Mouse (Mus musculus): ENCODE results near the gene Hydin. TPM values are rescaled to one million over a fixed set of nuclear protein-coding genes. Genes with fewer than 3 reads are reported as not detected.
"Not testable (repeated sequence)": the region's sequence is repeated elsewhere in the genome, so short reads cannot be mapped to it uniquely, and the experiment has no call there.

Hydin gene
- polyA plus RNA-seq, 1 experiment from 2014 or later, result 0.06 TPM

DNA sequence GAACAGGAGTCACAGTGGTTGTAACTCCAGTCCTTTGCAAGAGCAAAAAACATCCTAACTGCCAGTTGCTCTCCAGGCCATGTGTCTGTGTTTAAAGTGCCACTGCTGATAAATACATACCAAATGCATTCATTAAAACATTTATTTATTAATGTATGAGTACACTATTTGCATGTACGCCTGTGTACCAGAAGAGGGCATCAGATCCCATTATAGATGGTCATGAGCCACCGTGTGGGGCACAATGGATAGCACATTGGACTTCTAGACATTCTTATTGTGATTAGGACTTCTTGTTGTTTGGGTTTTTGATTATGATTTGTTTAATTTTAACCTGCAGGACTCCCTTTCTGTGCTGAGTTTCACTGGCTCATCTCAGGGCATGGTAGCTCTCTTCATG, 6.6 kb downstream of the Hydin start:
- 66% methylated on average over 2 of the region's 2 CpGs for WGBS
- H3K4me1 ChIP-seq, result no peaks in the 10 kb centered on the region
- H3K27ac ChIP-seq, result no peak overlapping the region
- H3K36me3 ChIP-seq, result no peaks in the 10 kb centered on the region
- no peak for DNase-seq (ENCODE audit: low spot score)
- no peaks in the 10 kb centered on the region for H3K9me3 ChIP-seq
- H3K4me3 ChIP-seq, result no peak overlapping the region
- H3K27me3 ChIP-seq (ENCODE audit: insufficient read depth, poor library complexity, severe bottlenecking), result no peaks in the 10 kb centered on the region

- no peak for DNase-seq (ENCODE audit: low spot score)
- no peaks in the 10 kb centered on the region for H3K27me3 ChIP-seq (ENCODE audit: insufficient read depth, poor library complexity, severe bottlenecking)
- no peaks in the 10 kb centered on the region for H3K4me1 ChIP-seq
- no peak overlapping the region for H3K27ac ChIP-seq
- no peak overlapping the region for H3K4me3 ChIP-seq
- H3K36me3 ChIP-seq, result no peaks in the 10 kb centered on the region
- H3K9me3 ChIP-seq, result no peaks in the 10 kb centered on the region
- WGBS, result 82% methylated on average over 21 of the region's 21 CpGs
Observed at GRCm38 (mm10) chr8:110275465-110276258, 8.9 kb downstream of the Hydin start.

- Histone ChIP-seq H3K4me3 (no peak overlapping the region), H3K36me3 (no peaks in the 10 kb centered on the region), H3K27ac (no peak overlapping the region), H3K27me3 (ENCODE audit: insufficient read depth, poor library complexity, severe bottlenecking) (no peaks in the 10 kb centered on the region), H3K4me1 (no peaks in the 10 kb centered on the region), H3K9me3 (no peaks in the 10 kb centered on the region)
- WGBS, result 81% methylated on average over 1 of the region's 1 CpGs
- no peak for DNase-seq (ENCODE audit: low spot score)
Observed at GRCm38 (mm10) chr8:110276259-110276560, 9.4 kb downstream of the Hydin start.

- WGBS, result 45% methylated on average over 2 of the region's 2 CpGs
Observed at GRCm38 (mm10) chr8:110312715-110313114, 45.9 kb downstream of the Hydin start.

DNA sequence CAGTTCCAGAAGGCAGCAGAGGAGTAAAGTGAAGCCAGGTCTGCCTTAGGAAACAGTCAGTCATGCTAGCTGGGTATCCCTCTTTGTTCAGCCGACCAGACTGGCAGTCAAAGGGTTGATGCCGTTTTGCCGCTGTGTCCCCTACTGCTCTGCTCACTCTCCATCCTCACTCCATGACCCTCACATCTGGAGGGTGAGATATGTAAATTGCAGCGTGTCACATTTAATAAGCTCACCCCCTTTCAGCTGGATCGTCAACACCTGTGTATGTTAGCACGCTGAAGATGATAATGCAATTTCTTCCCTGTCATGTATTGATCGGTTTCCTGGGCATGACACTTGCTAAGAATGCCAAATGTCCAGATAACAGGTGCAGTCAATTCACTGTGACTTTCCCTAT, 49.0 kb downstream of the Hydin start:
- Histone ChIP-seq H3K9me3 (no peaks in the 10 kb centered on the region), H3K27ac (no peak overlapping the region), H3K4me1 (no peaks in the 10 kb centered on the region), H3K4me3 (no peak overlapping the region), H3K27me3 (ENCODE audit: insufficient read depth, poor library complexity, severe bottlenecking) (0 out of 2 replicates have a peak, but pooled peaks cover 3% of the 10 kb centered on the region), H3K36me3 (no peaks in the 10 kb centered on the region)
- DNase-seq (ENCODE audit: low spot score), result no peak
- 72% methylated on average over 7 of the region's 7 CpGs for WGBS

More at GRCm38 (mm10) chr8:110312715-110313114, 45.9 kb downstream of the Hydin start:
- no peak for DNase-seq (ENCODE audit: low spot score)
- no peaks in the 10 kb centered on the region for H3K27me3 ChIP-seq (ENCODE audit: insufficient read depth, poor library complexity, severe bottlenecking)
- no peak overlapping the region for H3K27ac ChIP-seq
- H3K4me1 ChIP-seq, result no peaks in the 10 kb centered on the region
- no peaks in the 10 kb centered on the region for H3K9me3 ChIP-seq
- no peak overlapping the region for H3K4me3 ChIP-seq
- no peaks in the 10 kb centered on the region for H3K36me3 ChIP-seq

GRCm38 (mm10) chr8:110319586-110319985, 52.8 kb downstream of the Hydin start:
- Histone ChIP-seq H3K36me3 (no peaks in the 10 kb centered on the region), H3K4me1 (no peaks in the 10 kb centered on the region), H3K27me3 (ENCODE audit: insufficient read depth, poor library complexity, severe bottlenecking) (0 out of 2 replicates have a peak, but pooled peaks cover 3% of the 10 kb centered on the region), H3K9me3 (no peaks in the 10 kb centered on the region), H3K4me3 (no peak overlapping the region), H3K27ac (no peak overlapping the region)
- DNase-seq (ENCODE audit: low spot score), result no peak
- WGBS, result 73% methylated on average over 4 of the region's 4 CpGs

DNA sequence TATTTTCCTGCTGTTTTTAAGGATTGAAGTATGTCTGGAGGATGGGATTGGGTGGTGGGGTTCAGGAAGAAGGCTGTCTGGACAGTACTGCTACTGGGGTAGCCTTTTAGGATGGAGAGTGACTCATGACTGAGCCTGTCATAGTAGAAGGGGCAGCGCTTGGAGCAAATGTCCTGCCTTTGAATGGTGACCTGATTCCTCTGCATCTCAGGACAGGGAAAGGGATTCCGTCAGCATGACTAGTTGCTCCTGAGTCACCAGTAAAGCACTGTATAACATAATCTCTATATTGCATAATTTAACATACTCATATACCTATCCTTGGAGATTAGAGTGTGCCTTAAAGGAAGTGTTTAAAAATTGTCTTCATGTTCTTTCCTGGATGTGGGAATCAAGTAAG, 54.7 kb downstream of the Hydin start:
- Histone ChIP-seq H3K9me3 (no peaks in the 10 kb centered on the region), H3K27me3 (ENCODE audit: insufficient read depth, poor library complexity, severe bottlenecking) (0 out of 2 replicates have a peak, but pooled peaks cover 3% of the 10 kb centered on the region), H3K27ac (no peak overlapping the region), H3K4me3 (no peak overlapping the region), H3K4me1 (no peaks in the 10 kb centered on the region), H3K36me3 (no peaks in the 10 kb centered on the region)
- WGBS, result 66% methylated on average over 2 of the region's 2 CpGs
- DNase-seq (ENCODE audit: low spot score), result no peak

- H3K4me3 ChIP-seq, result no peak overlapping the region
- 78% methylated on average over 10 of the region's 10 CpGs for WGBS
- H3K4me1 ChIP-seq, result no peaks in the 10 kb centered on the region
- H3K9me3 ChIP-seq, result 0 out of 2 replicates have a peak, but pooled peaks cover 2% of the 10 kb centered on the region
- 0 out of 2 replicates have a peak, but pooled peaks cover 3% of the 10 kb centered on the region for H3K27me3 ChIP-seq (ENCODE audit: insufficient read depth, poor library complexity, severe bottlenecking)
- no peak for DNase-seq (ENCODE audit: low spot score)
- H3K36me3 ChIP-seq, result no peaks in the 10 kb centered on the region
- no peak overlapping the region for H3K27ac ChIP-seq
Observed at GRCm38 (mm10) chr8:110323981-110324574, 57.3 kb downstream of the Hydin start.

DNA sequence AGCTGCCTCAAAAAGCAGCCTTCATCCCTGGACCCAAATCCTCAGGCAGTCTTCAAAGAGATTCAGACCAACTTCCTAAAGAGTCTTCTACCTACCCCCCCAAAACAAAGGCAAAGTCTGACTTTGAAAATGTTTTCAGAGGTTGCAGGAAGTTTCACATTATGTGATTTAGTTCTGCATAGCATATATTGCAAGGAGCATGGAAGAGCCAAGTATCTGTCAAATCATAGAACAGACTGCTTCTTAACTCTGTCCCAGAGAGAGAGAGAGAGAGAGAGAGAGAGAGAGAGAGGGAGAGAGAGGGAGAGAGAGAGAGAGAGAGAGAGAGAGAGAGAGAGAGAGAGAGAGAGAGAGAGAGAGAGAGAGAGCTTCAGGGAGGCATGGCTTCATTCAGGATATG, 60.3 kb downstream of the Hydin start:
- not testable (repeated sequence) for H3K9me3 ChIP-seq; H3K36me3 ChIP-seq; H3K27ac ChIP-seq; DNase-seq (ENCODE audit: low spot score); H3K4me3 ChIP-seq; H3K4me1 ChIP-seq; H3K27me3 ChIP-seq (ENCODE audit: insufficient read depth, poor library complexity, severe bottlenecking)

GRCm38 (mm10) chr8:110333376-110333775, 66.6 kb downstream of the Hydin start:
- Histone ChIP-seq H3K4me1 (no peaks in the 10 kb centered on the region), H3K9me3 (no peaks in the 10 kb centered on the region), H3K36me3 (no peaks in the 10 kb centered on the region), H3K27me3 (ENCODE audit: insufficient read depth, poor library complexity, severe bottlenecking) (no peaks in the 10 kb centered on the region), H3K4me3 (no peak overlapping the region), H3K27ac (no peak overlapping the region)
- DNase-seq (ENCODE audit: low spot score), result no peak
- 83% methylated on average over 7 of the region's 7 CpGs for WGBS

DNA sequence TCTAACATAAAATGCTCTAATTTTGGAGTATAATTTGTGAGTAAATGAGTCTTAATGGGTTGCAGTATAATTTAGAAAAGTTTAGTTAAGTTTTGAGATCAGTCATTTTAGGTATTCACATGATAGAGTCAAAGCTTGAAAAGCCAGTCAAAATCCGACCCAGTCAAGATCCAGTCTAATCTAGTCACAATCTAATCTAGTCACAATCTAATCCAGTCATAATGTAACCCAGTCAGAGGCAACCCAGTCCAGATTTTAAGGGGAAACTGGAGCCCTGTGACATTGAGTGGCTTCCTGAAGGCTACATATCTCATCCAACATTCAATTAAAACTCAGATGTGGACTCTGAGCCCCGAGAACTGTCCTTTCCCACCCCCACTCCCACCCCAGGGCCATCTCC, 72.7 kb downstream of the Hydin start:
- no peaks in the 10 kb centered on the region for H3K27me3 ChIP-seq (ENCODE audit: insufficient read depth, poor library complexity, severe bottlenecking)
- H3K9me3 ChIP-seq, result no peaks in the 10 kb centered on the region
- H3K4me3 ChIP-seq, result no peak overlapping the region
- H3K27ac ChIP-seq, result no peak overlapping the region
- no peaks in the 10 kb centered on the region for H3K4me1 ChIP-seq
- no peak for DNase-seq (ENCODE audit: low spot score)
- H3K36me3 ChIP-seq, result no peaks in the 10 kb centered on the region
- WGBS, result 81% methylated on average over 2 of the region's 2 CpGs

- Histone ChIP-seq H3K27me3 (ENCODE audit: insufficient read depth, poor library complexity, severe bottlenecking) (no peaks in the 10 kb centered on the region), H3K27ac (no peak overlapping the region), H3K9me3 (no peaks in the 10 kb centered on the region), H3K36me3 (no peaks in the 10 kb centered on the region), H3K4me1 (no peaks in the 10 kb centered on the region), H3K4me3 (no peak overlapping the region)
- 79% methylated on average over 12 of the region's 12 CpGs for WGBS
- DNase-seq (ENCODE audit: low spot score), result no peak
Observed at GRCm38 (mm10) chr8:110340090-110340703, 73.4 kb downstream of the Hydin start.

DNA sequence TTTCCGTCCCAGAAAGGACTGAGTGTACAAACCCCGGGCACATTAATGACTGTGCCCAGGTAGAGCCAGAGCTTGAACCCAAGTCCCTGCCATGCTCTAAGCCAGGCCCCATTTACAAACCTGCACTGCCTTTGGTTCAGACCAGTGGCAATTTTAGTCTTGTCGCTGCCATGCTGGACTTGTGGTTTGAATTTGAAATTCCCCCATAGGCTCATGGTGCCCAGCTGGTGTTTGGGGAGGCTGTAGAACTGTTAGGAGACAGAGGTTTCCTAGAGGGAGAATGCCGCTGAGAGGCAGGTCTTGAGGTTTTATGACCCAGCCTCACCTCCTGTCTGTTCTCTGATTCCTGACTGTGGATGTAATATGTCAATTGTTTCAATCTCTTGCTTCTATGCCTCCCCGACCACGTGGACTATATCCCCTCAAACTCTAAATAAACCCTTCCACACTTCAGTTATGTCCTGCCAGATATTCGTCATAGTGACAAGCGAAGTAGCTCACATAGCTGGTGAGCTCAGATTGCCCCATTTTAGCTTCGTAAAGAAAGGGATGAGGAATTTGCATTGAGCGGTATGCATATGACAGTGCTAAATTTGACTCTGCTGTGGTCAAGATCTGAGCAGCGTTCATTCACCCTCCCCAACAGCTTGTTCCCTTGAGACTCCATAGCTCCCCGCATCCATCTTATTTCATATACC, 79.1 kb downstream of the Hydin start:
- no peak for DNase-seq (ENCODE audit: low spot score)
- 81% methylated on average over 12 of the region's 12 CpGs for WGBS
- no peak overlapping the region for H3K4me3 ChIP-seq

More for the DNA sequence above, 79.1 kb downstream of the Hydin start:
- Histone ChIP-seq H3K27me3 (ENCODE audit: insufficient read depth, poor library complexity, severe bottlenecking) (no peaks in the 10 kb centered on the region), H3K27ac (no peak overlapping the region), H3K4me1 (no peaks in the 10 kb centered on the region), H3K36me3 (no peaks in the 10 kb centered on the region), H3K9me3 (no peaks in the 10 kb centered on the region)
